Mouse (Mus musculus) midbrain, embryonic 14.5 days (tissue): ENCODE measurements around the gene Gm10097. TPM values are rescaled to one million over a fixed set of nuclear protein-coding genes. Genes with fewer than 3 reads are reported as not detected.
A peak's percentile ranks its signal among the peaks of the same experiment; 100 is the strongest.

Source experiments
- ATAC-seq: fragments of 200-750 bp; cut with Nextera tagmentation; 2 replicates; pipeline ENCODE4 v1.8.0; 2017; ENCODE audit warnings: moderate number of reproducible peaks, moderate library complexity; ENCODE audit not compliant: low FRiP score, low TSS enrichment
- DNase-seq: peaks from one replicate; pipeline ENCODE4 v3.0.0-alpha.2; 2015
- H3K27ac ChIP-seq: fragments of 300-500 bp; sonication (generic); replicated peaks from 2 replicates; pipeline ENCODE4 v1.5.1; 2014; ENCODE audit warnings: mild to moderate bottlenecking, low read depth, low read length, moderate library complexity
- H3K27me3 ChIP-seq: fragments of 300-500 bp; sonication (generic); 2 replicates; pipeline ENCODE4 v1.6.1; 2014; ENCODE audit warnings: low read length, control low read depth, mixed read lengths; ENCODE audit not compliant: control insufficient read depth, insufficient read depth
- H3K36me3 ChIP-seq: fragments of 300-500 bp; sonication (generic); 2 replicates; pipeline ENCODE4 v1.6.1; 2014; ENCODE audit warnings: low read length, control low read depth; ENCODE audit not compliant: control insufficient read depth, insufficient read depth
- H3K4me1 ChIP-seq: fragments of 300-500 bp; sonication (generic); 2 replicates; pipeline ENCODE4 v1.6.1; 2014; ENCODE audit warnings: mild to moderate bottlenecking, antibody characterized with exemption, low read length, control low read depth; ENCODE audit not compliant: control insufficient read depth, insufficient read depth
- H3K4me2 ChIP-seq: fragments of 300-500 bp; sonication (generic); 2 replicates; pipeline ENCODE4 v1.6.1; 2014; ENCODE audit warnings: mild to moderate bottlenecking, low read length, moderate library complexity
- H3K4me3 ChIP-seq: fragments of 300-500 bp; sonication (generic); replicated peaks from 2 replicates; pipeline ENCODE4 v1.5.1; 2014; ENCODE audit warnings: low read depth, low read length
- H3K9ac ChIP-seq: fragments of 300-500 bp; sonication (generic); replicated peaks from 2 replicates; pipeline ENCODE4 v1.6.1; 2014; ENCODE audit warnings: mild to moderate bottlenecking, low read length, moderate library complexity
- H3K9me3 ChIP-seq: fragments of 300-500 bp; sonication (generic); 2 replicates; pipeline ENCODE4 v1.6.1; 2016; ENCODE audit warnings: low read length, control low read depth, mixed read lengths; ENCODE audit not compliant: control insufficient read depth
- WGBS: fragments of 180-500 bp; shearing (Covaris S2); extraction: QIAGEN DNeasy Blood & Tissue Kit; methylation state at CpG from one replicate; pipeline ENCODE4 v1.1.7; 2014; 5-methylcytosine and 5-hydroxymethylcytosine counted together
- polyA plus RNA-seq: library from polyadenylated mRNA; unstranded; fragments of >200 nt; fragmentation: Nextera tagmentation; extraction: Ambion mirVana; gene quantifications from 2 replicates; pipeline ENCODE4 v1.2.1, GENCODE M21; 2014

The Gm10097 gene
- polyA plus RNA-seq, 1 experiment from 2014 or later: 0.26 TPM

GRCm38 (mm10) chr10:5089133-5089532, 20.1 kb downstream of the Gm10097 start:
- no peaks in the 10 kb centered on the region for H3K9me3 ChIP-seq
- no peaks in the 10 kb centered on the region for H3K36me3 ChIP-seq
- H3K27ac ChIP-seq: no peak overlapping the region
- no peak overlapping the region for H3K9ac ChIP-seq
- H3K4me1 ChIP-seq: no peaks in the 10 kb centered on the region
- DNase-seq (no peak), ATAC-seq (no peak)
- WGBS: 95% methylated on average over 4 of the region's 4 CpGs
- H3K27me3 ChIP-seq: no peaks in the 10 kb centered on the region
- no peak overlapping the region for H3K4me2 ChIP-seq
- H3K4me3 ChIP-seq: no peak overlapping the region

GRCm38 (mm10) chr10:5096996-5097753, 28.2 kb downstream of the Gm10097 start:
- peaks cover 15% of the 10 kb centered on the region for H3K36me3 ChIP-seq
- DNase-seq (peak; percentile 14), ATAC-seq (no peak)

GRCm38 (mm10) chr10:5097754-5098137, 28.8 kb downstream of the Gm10097 start:
- Histone ChIP-seq H3K9ac (no peak overlapping the region), H3K4me3 (no peak overlapping the region), H3K36me3 (peaks cover 17% of the 10 kb centered on the region), H3K4me1 (no peaks in the 10 kb centered on the region), H3K4me2 (no peak overlapping the region), H3K27me3 (no peaks in the 10 kb centered on the region), H3K27ac (no peak overlapping the region), H3K9me3 (no peaks in the 10 kb centered on the region)
- ATAC-seq (no peak), DNase-seq (no peak)
- WGBS: 65% methylated on average over 2 of the region's 2 CpGs

More at GRCm38 (mm10) chr10:5096996-5097753, 28.2 kb downstream of the Gm10097 start:
- H3K4me3 ChIP-seq: no peak overlapping the region
- no peak overlapping the region for H3K9ac ChIP-seq
- no peaks in the 10 kb centered on the region for H3K4me1 ChIP-seq
- WGBS: 83% methylated on average over 10 of the region's 10 CpGs
- H3K4me2 ChIP-seq: no peak overlapping the region
- H3K27me3 ChIP-seq: no peaks in the 10 kb centered on the region
- H3K9me3 ChIP-seq: no peaks in the 10 kb centered on the region
- no peak overlapping the region for H3K27ac ChIP-seq

GRCm38 (mm10) chr10:5110773-5111172, 41.8 kb downstream of the Gm10097 start:
- Histone ChIP-seq H3K4me2 (no peak overlapping the region), H3K36me3 (peaks cover 58% of the 10 kb centered on the region), H3K9me3 (no peaks in the 10 kb centered on the region), H3K4me3 (no peak overlapping the region), H3K27ac (no peak overlapping the region), H3K27me3 (no peaks in the 10 kb centered on the region), H3K9ac (no peak overlapping the region), H3K4me1 (no peaks in the 10 kb centered on the region)
- no peak for ATAC-seq
- WGBS: 94% methylated on average over 5 of the region's 5 CpGs
- DNase-seq: no peak

GRCm38 (mm10) chr10:5116155-5116554, 47.2 kb downstream of the Gm10097 start:
- H3K27me3 ChIP-seq: no peaks in the 10 kb centered on the region
- no peaks in the 10 kb centered on the region for H3K9me3 ChIP-seq
- no peaks in the 10 kb centered on the region for H3K4me1 ChIP-seq
- WGBS: 86% methylated on average over 5 of the region's 5 CpGs
- no peak for ATAC-seq
- no peak overlapping the region for H3K4me3 ChIP-seq
- no peak for DNase-seq
- no peak overlapping the region for H3K27ac ChIP-seq
- H3K9ac ChIP-seq: no peak overlapping the region
- H3K4me2 ChIP-seq: no peak overlapping the region
- H3K36me3 ChIP-seq: peaks cover 42% of the 10 kb centered on the region

- Histone ChIP-seq H3K4me2 (no peak overlapping the region), H3K4me3 (no peak overlapping the region), H3K4me1 (no peaks in the 10 kb centered on the region), H3K9me3 (no peaks in the 10 kb centered on the region), H3K27ac (no peak overlapping the region), H3K36me3 (peaks cover 40% of the 10 kb centered on the region), H3K27me3 (no peaks in the 10 kb centered on the region), H3K9ac (no peak overlapping the region)
- ATAC-seq: no peak
- DNase-seq: no peak
- 91% methylated on average over 6 of the region's 6 CpGs for WGBS
Measured at GRCm38 (mm10) chr10:5116720-5117119, 47.7 kb downstream of the Gm10097 start.
